Mouse (Mus musculus) spleen, postnatal 10 days (tissue): ENCODE measurements around the gene Cxcl14.

Experiments
- DNase-seq, 2 experiments: peaks; one replicate each; pipeline ENCODE4 v3.0.0; 2021 to 2022; ENCODE audit warnings: low spot score in 2 of 2

Cxcl14 gene

GRCm38 (mm10) chr13:56295943-56296658 is at the start of gene Cxcl14:
Cxcl14 (minus strand) TSS chr13:56296551.
- no peak for DNase-seq

GRCm38 (mm10) chr13:56344355-56344754 is 48.0 kb upstream of the Cxcl14 start:
- DNase-seq: no peak

- no peak for DNase-seq
Measured at GRCm38 (mm10) chr13:56342491-56342890, 46.1 kb upstream of the Cxcl14 start.

GRCm38 (mm10) chr13:56340513-56340912 is 44.2 kb upstream of the Cxcl14 start:
- DNase-seq: no peak

GRCm38 (mm10) chr13:56339816-56340215 is 43.5 kb upstream of the Cxcl14 start:
- DNase-seq: no peak

- DNase-seq: no peak
Measured at GRCm38 (mm10) chr13:56336982-56337381, 40.6 kb upstream of the Cxcl14 start.

GRCm38 (mm10) chr13:56334802-56335690 is 38.7 kb upstream of the Cxcl14 start:
- no peak for DNase-seq

- no peak for DNase-seq
Measured at GRCm38 (mm10) chr13:56334236-56334635, 37.9 kb upstream of the Cxcl14 start.

GRCm38 (mm10) chr13:56332356-56332755 is 36.0 kb upstream of the Cxcl14 start:
- no peak for DNase-seq

- DNase-seq: no peak
Measured at GRCm38 (mm10) chr13:56330603-56331455, 34.5 kb upstream of the Cxcl14 start.

- no peak for DNase-seq
Measured at GRCm38 (mm10) chr13:56329769-56330168, 33.4 kb upstream of the Cxcl14 start.

GRCm38 (mm10) chr13:56329165-56329564 is 32.8 kb upstream of the Cxcl14 start:
- no peak for DNase-seq

GRCm38 (mm10) chr13:56327779-56328178 is 31.4 kb upstream of the Cxcl14 start:
- no peak for DNase-seq

- no peak for DNase-seq
Measured at GRCm38 (mm10) chr13:56321635-56322034, 25.3 kb upstream of the Cxcl14 start.

- no peak for DNase-seq
Measured at GRCm38 (mm10) chr13:56316930-56317329, 20.6 kb upstream of the Cxcl14 start.

- no peak for DNase-seq
Measured at GRCm38 (mm10) chr13:56315201-56315600, 18.9 kb upstream of the Cxcl14 start.

GRCm38 (mm10) chr13:56305058-56305457 is 8.7 kb upstream of the Cxcl14 start:
- no peak for DNase-seq

- DNase-seq: no peak
Measured at GRCm38 (mm10) chr13:56304453-56304852, 8.1 kb upstream of the Cxcl14 start.

- DNase-seq: no peak
Measured at GRCm38 (mm10) chr13:56299336-56299735, 3.0 kb upstream of the Cxcl14 start.

GRCm38 (mm10) chr13:56296659-56297020 is 289 bp upstream of the Cxcl14 start:
- DNase-seq: no peak

GRCm38 (mm10) chr13:56295586-56295942 is 787 bp downstream of the Cxcl14 start:
- no peak for DNase-seq

- no peak for DNase-seq
Measured at GRCm38 (mm10) chr13:56294908-56295307, 1.4 kb downstream of the Cxcl14 start.
